Mouse (Mus musculus) midbrain, postnatal 0 days (tissue): ENCODE results near the gene Blmh. TPM values are rescaled to one million over a fixed set of nuclear protein-coding genes. Genes with fewer than 3 reads are reported as not detected.

Source experiments
- ATAC-seq: fragments of 200-750 bp; cut with Nextera tagmentation; 2 replicates; pipeline ENCODE4 v1.8.0; 2017; ENCODE audit warnings: moderate number of reproducible peaks, mild to moderate bottlenecking, moderate TSS enrichment, moderate library complexity; ENCODE audit not compliant: low FRiP score
- DNase-seq: peaks from one replicate; pipeline ENCODE4 v3.0.0-alpha.2; 2015; ENCODE audit warnings: low spot score
- H3K27ac ChIP-seq: fragments of 300-500 bp; sonication (generic); 2 replicates; pipeline ENCODE4 v1.5.1; 2014; ENCODE audit warnings: low read depth, mild to moderate bottlenecking, low read length, mixed read lengths
- H3K27me3 ChIP-seq: fragments of 300-500 bp; sonication (generic); 2 replicates; pipeline ENCODE4 v1.6.1; 2014; ENCODE audit warnings: low read length, control low read depth, mixed read lengths; ENCODE audit not compliant: insufficient read depth
- H3K36me3 ChIP-seq: fragments of 300-500 bp; sonication (generic); 2 replicates; pipeline ENCODE4 v1.6.1; 2014; ENCODE audit warnings: low read length, control low read depth, mixed read lengths; ENCODE audit not compliant: insufficient read depth
- H3K4me1 ChIP-seq: fragments of 300-500 bp; sonication (generic); 2 replicates; pipeline ENCODE4 v1.6.1; 2014; ENCODE audit warnings: mild to moderate bottlenecking, control low read depth, antibody characterized with exemption, low read length, mixed read lengths; ENCODE audit not compliant: insufficient read depth
- H3K4me2 ChIP-seq: fragments of 300-500 bp; sonication (generic); 2 replicates; pipeline ENCODE4 v1.6.1; 2014; ENCODE audit warnings: low read depth, mild to moderate bottlenecking, low read length, mixed read lengths; ENCODE audit not compliant: poor library complexity, severe bottlenecking
- H3K4me3 ChIP-seq: fragments of 300-500 bp; sonication (generic); 2 replicates; pipeline ENCODE4 v1.5.1; 2014; ENCODE audit warnings: low read depth, mild to moderate bottlenecking, low read length, moderate library complexity
- H3K9ac ChIP-seq: fragments of 300-500 bp; sonication (generic); replicated peaks from 2 replicates; pipeline ENCODE4 v1.6.1; 2014; ENCODE audit warnings: mild to moderate bottlenecking, low read length, moderate library complexity, mixed read lengths; ENCODE audit not compliant: poor library complexity, severe bottlenecking
- H3K9me3 ChIP-seq: fragments of 300-500 bp; sonication (generic); 2 replicates; pipeline ENCODE4 v1.6.1; 2016; ENCODE audit warnings: low read length, control low read depth
- CTCF ChIP-seq: IDR thresholded peaks from 2 replicates; pipeline ENCODE4 v1.5.1; 2016; ENCODE audit warnings: antibody characterized with exemption, mild to moderate bottlenecking
- WGBS: fragments of 180-500 bp; shearing (Covaris S2); extraction: QIAGEN DNeasy Blood & Tissue Kit; methylation state at CpG from one replicate; pipeline ENCODE4 v1.1.7; 2014; 5-methylcytosine and 5-hydroxymethylcytosine counted together
- polyA plus RNA-seq: library from polyadenylated mRNA; unstranded; fragments of >200 nt; fragmentation: Nextera tagmentation; extraction: Ambion mirVana; gene quantifications from 2 replicates; pipeline ENCODE4 v1.2.1, GENCODE M21; 2015
- total RNA-seq: library from RNA; depleted of rRNA; stranded (reverse); fragments of >200 nt; gene quantifications from 2 replicates; pipeline ENCODE4 v1.2.3, GENCODE M21; 2014

Gene Blmh
- total and polyA plus RNA-seq, 2 experiments from 2014 or later, result 88.5 to 116 TPM

- 97% methylated on average over 3 of the region's 3 CpGs for WGBS
- DNase-seq (no peak), ATAC-seq (no peak)
- H3K27me3 ChIP-seq, result no peaks in the 10 kb centered on the region
- no peak for TF ChIP-seq CTCF
- no peak overlapping the region for H3K4me3 ChIP-seq
- no peaks in the 10 kb centered on the region for H3K4me1 ChIP-seq
- no peak overlapping the region for H3K27ac ChIP-seq
- no peak overlapping the region for H3K9ac ChIP-seq
- H3K36me3 ChIP-seq, result peaks cover 61% of the 10 kb centered on the region
- H3K9me3 ChIP-seq, result no peaks in the 10 kb centered on the region
- H3K4me2 ChIP-seq, result no peak overlapping the region
Measured at GRCm38 (mm10) chr11:76965703-76966102, 41.1 kb downstream of the Blmh start.

- no peak for TF ChIP-seq CTCF
- Histone ChIP-seq H3K4me2 (no peak overlapping the region), H3K4me3 (no peak overlapping the region), H3K27me3 (no peaks in the 10 kb centered on the region), H3K36me3 (peaks cover 64% of the 10 kb centered on the region), H3K4me1 (no peaks in the 10 kb centered on the region), H3K27ac (no peak overlapping the region), H3K9ac (no peak overlapping the region), H3K9me3 (no peaks in the 10 kb centered on the region)
- ATAC-seq (no peak), DNase-seq (no peak)
- WGBS, result 94% methylated on average over 2 of the region's 2 CpGs
Measured at GRCm38 (mm10) chr11:76970328-76970727, 45.7 kb downstream of the Blmh start.

- DNase-seq, result no peak
- H3K9ac ChIP-seq, result no peak overlapping the region
Measured at GRCm38 (mm10) chr11:76974680-76975319, 50.2 kb downstream of the Blmh start.

GRCm38 (mm10) chr11:76981570-76982141 lies 57.0 kb downstream of the Blmh start:
- WGBS, result 91% methylated on average over 5 of the region's 5 CpGs
- no peak for DNase-seq
- Histone ChIP-seq H3K9ac (no peak overlapping the region), H3K36me3 (peaks cover 51% of the 10 kb centered on the region), H3K4me1 (no peaks in the 10 kb centered on the region), H3K9me3 (no peaks in the 10 kb centered on the region), H3K27ac (no peak overlapping the region), H3K4me2 (no peak overlapping the region), H3K4me3 (no peak overlapping the region), H3K27me3 (no peaks in the 10 kb centered on the region)
- TF ChIP-seq CTCF, result no peak
- no peak for ATAC-seq

More at GRCm38 (mm10) chr11:76974680-76975319, 50.2 kb downstream of the Blmh start:
- WGBS, result 88% methylated on average over 7 of the region's 7 CpGs
- H3K36me3 ChIP-seq, result peaks cover 57% of the 10 kb centered on the region
- H3K9me3 ChIP-seq, result no peaks in the 10 kb centered on the region
- no peaks in the 10 kb centered on the region for H3K27me3 ChIP-seq
- no peak for ATAC-seq
- H3K4me2 ChIP-seq, result no peak overlapping the region
- TF ChIP-seq CTCF, result peak; percentile 40; the same call in 1 of the 2 replicates
- H3K4me1 ChIP-seq, result no peaks in the 10 kb centered on the region
- no peak overlapping the region for H3K27ac ChIP-seq
- H3K4me3 ChIP-seq, result no peak overlapping the region

GRCm38 (mm10) chr11:76982415-76982814 lies 57.8 kb downstream of the Blmh start:
- no peak for TF ChIP-seq CTCF
- Histone ChIP-seq H3K9me3 (no peaks in the 10 kb centered on the region), H3K27ac (no peak overlapping the region), H3K27me3 (no peaks in the 10 kb centered on the region), H3K4me3 (no peak overlapping the region), H3K4me2 (no peak overlapping the region), H3K9ac (no peak overlapping the region), H3K4me1 (no peaks in the 10 kb centered on the region), H3K36me3 (peaks cover 58% of the 10 kb centered on the region)
- WGBS, result 94% methylated on average over 4 of the region's 4 CpGs
- ATAC-seq, result no peak
- no peak for DNase-seq

- H3K36me3 ChIP-seq, result peaks cover 53% of the 10 kb centered on the region
- WGBS, result 83% methylated on average over 5 of the region's 5 CpGs
- no peak overlapping the region for H3K4me3 ChIP-seq
- ATAC-seq (no peak), DNase-seq (no peak)
- no peaks in the 10 kb centered on the region for H3K27me3 ChIP-seq
- no peaks in the 10 kb centered on the region for H3K9me3 ChIP-seq
- H3K4me1 ChIP-seq, result no peaks in the 10 kb centered on the region
- no peak for TF ChIP-seq CTCF
- no peak overlapping the region for H3K9ac ChIP-seq
- no peak overlapping the region for H3K4me2 ChIP-seq
- no peak overlapping the region for H3K27ac ChIP-seq
Measured at GRCm38 (mm10) chr11:76983641-76984040, 59.0 kb downstream of the Blmh start.
